Mouse (Mus musculus): ENCODE measurements around the gene Kif23.

- no peak for TF ChIP-seq CTCF (conservative IDR thresholded peaks at IDR 0.05; ENCODE audit: low read length)
- no peak for TF ChIP-seq POU5F1 (IDR thresholded peaks at IDR 0.05; ENCODE audit: borderline replicate concordance, low read length)
Observed at GRCm38 (mm10) chr9:61916986-61917385, 29.6 kb downstream of the Kif23 start.
